Mouse (Mus musculus) hindbrain, embryonic 13.5 days (tissue): ENCODE measurements around the gene Psmb3. TPM values are rescaled to one million over a fixed set of nuclear protein-coding genes. Genes with fewer than 3 reads are reported as not detected.

Source experiments
- ATAC-seq: fragments of 200-750 bp; cut with Nextera tagmentation; 2 replicates; pipeline ENCODE4 v1.8.0; 2017; ENCODE audit warnings: moderate TSS enrichment; ENCODE audit not compliant: low FRiP score
- H3K27ac ChIP-seq: fragments of 300-500 bp; sonication (generic); 2 replicates; pipeline ENCODE4 v1.5.1; 2015; ENCODE audit warnings: inconsistent platforms, mild to moderate bottlenecking, moderate library complexity
- H3K27me3 ChIP-seq: fragments of 300-500 bp; sonication (generic); 2 replicates; pipeline ENCODE4 v1.6.1; 2015; ENCODE audit warnings: mild to moderate bottlenecking, inconsistent platforms
- H3K36me3 ChIP-seq: fragments of 300-500 bp; sonication (generic); 2 replicates; pipeline ENCODE4 v1.6.1; 2015; ENCODE audit warnings: mild to moderate bottlenecking, inconsistent platforms
- H3K4me1 ChIP-seq: fragments of 300-500 bp; sonication (generic); replicated peaks from 2 replicates; pipeline ENCODE4 v1.6.1; 2015; ENCODE audit warnings: inconsistent platforms
- H3K4me2 ChIP-seq: fragments of 300-500 bp; sonication (generic); 2 replicates; pipeline ENCODE4 v1.6.1; 2015; ENCODE audit warnings: inconsistent platforms, mild to moderate bottlenecking, moderate library complexity
- H3K4me3 ChIP-seq: fragments of 300-500 bp; sonication (generic); 2 replicates; pipeline ENCODE4 v1.5.1; 2015; ENCODE audit warnings: mild to moderate bottlenecking, inconsistent platforms
- H3K9ac ChIP-seq: fragments of 300-500 bp; sonication (generic); 2 replicates; pipeline ENCODE4 v1.6.1; 2015; ENCODE audit warnings: mild to moderate bottlenecking, inconsistent platforms
- H3K9me3 ChIP-seq: fragments of 300-500 bp; sonication (generic); 2 replicates; pipeline ENCODE4 v1.6.1; 2016; ENCODE audit warnings: inconsistent platforms
- WGBS: fragments of 180-500 bp; shearing (Covaris S2); methylation state at CpG from one replicate; pipeline ENCODE4 v1.1.7; 2015; 5-methylcytosine and 5-hydroxymethylcytosine counted together
- polyA plus RNA-seq: library from polyadenylated mRNA; unstranded; fragments of >200 nt; fragmentation: Nextera tagmentation; extraction: Ambion mirVana; gene quantifications from 2 replicates; pipeline ENCODE4 v1.2.1, GENCODE M21; 2015

Gene Psmb3
- polyA plus RNA-seq, 1 experiment from 2014 or later: 483 TPM

DNA sequence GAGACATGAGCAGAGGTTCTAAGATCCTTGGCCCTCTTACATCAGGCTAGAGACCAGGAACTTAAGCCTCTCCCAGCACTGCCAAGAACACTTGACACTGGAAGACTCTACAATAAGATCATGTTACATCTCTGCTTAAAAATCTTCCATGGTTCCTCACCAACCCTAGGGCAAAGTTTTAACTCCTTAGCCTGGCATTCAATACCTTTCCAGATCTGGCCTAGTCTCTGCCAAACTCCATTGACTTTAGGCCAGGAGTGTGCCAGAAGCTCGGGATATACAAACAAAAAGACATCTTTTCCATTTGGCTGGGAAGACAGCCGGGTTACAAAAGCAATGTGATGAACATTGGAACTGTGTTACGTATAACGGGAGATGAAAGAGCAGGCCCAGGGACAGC lies 34.4 kb downstream of the Psmb3 start:
- Histone ChIP-seq H3K4me1 (peaks cover 33% of the 10 kb centered on the region), H3K27me3 (no peaks in the 10 kb centered on the region), H3K27ac (no peak overlapping the region), H3K4me2 (no peak overlapping the region), H3K9ac (no peak overlapping the region), H3K9me3 (no peaks in the 10 kb centered on the region), H3K36me3 (peaks cover 5% of the 10 kb centered on the region), H3K4me3 (no peak overlapping the region)
- 77% methylated on average over 4 of the region's 4 CpGs for WGBS
- no peak for ATAC-seq

GRCm38 (mm10) chr11:97738703-97739102 lies 35.5 kb downstream of the Psmb3 start:
- Histone ChIP-seq H3K27me3 (no peaks in the 10 kb centered on the region), H3K36me3 (0 out of 2 replicates have a peak, but pooled peaks cover 3% of the 10 kb centered on the region), H3K4me3 (no peak overlapping the region), H3K9ac (no peak overlapping the region), H3K27ac (no peak overlapping the region), H3K9me3 (no peaks in the 10 kb centered on the region), H3K4me2 (no peak overlapping the region), H3K4me1 (peaks cover 40% of the 10 kb centered on the region)
- no peak for ATAC-seq
- 67% methylated on average over 6 of the region's 6 CpGs for WGBS

- WGBS: 89% methylated on average over 3 of the region's 3 CpGs
- Histone ChIP-seq H3K9ac (no peak overlapping the region), H3K4me2 (no peak overlapping the region), H3K4me1 (peaks cover 37% of the 10 kb centered on the region), H3K4me3 (no peak overlapping the region), H3K27me3 (no peaks in the 10 kb centered on the region), H3K9me3 (no peaks in the 10 kb centered on the region), H3K27ac (no peak overlapping the region), H3K36me3 (0 out of 2 replicates have a peak, but pooled peaks cover 3% of the 10 kb centered on the region)
- no peak for ATAC-seq
Observed at GRCm38 (mm10) chr11:97739155-97739554, 36.0 kb downstream of the Psmb3 start.

- H3K9ac ChIP-seq: no peak overlapping the region
- WGBS: 56% methylated on average over 7 of the region's 7 CpGs
- H3K4me3 ChIP-seq: no peak overlapping the region
- H3K27ac ChIP-seq: no peak overlapping the region
- ATAC-seq: no peak
- H3K4me2 ChIP-seq: no peak overlapping the region
- peaks cover 36% of the 10 kb centered on the region for H3K4me1 ChIP-seq
- H3K9me3 ChIP-seq: no peaks in the 10 kb centered on the region
- H3K27me3 ChIP-seq: no peaks in the 10 kb centered on the region
- 0 out of 2 replicates have a peak, but pooled peaks cover 3% of the 10 kb centered on the region for H3K36me3 ChIP-seq
Observed at GRCm38 (mm10) chr11:97740190-97740589, 37.0 kb downstream of the Psmb3 start.

- Histone ChIP-seq H3K36me3 (peaks cover 16% of the 10 kb centered on the region), H3K4me2 (peak overlapping the region; percentile 79), H3K27ac (no peak overlapping the region), H3K9me3 (no peaks in the 10 kb centered on the region), H3K4me1 (peaks cover 38% of the 10 kb centered on the region), H3K4me3 (peak overlapping the region; percentile 78; the same call in 1 of the 2 replicates), H3K27me3 (no peaks in the 10 kb centered on the region), H3K9ac (0 out of 2 replicates have a peak overlapping the region, but pooled peaks have one; percentile 89)
- WGBS: 91% methylated on average over 5 of the region's 5 CpGs
- no peak for ATAC-seq
Observed at GRCm38 (mm10) chr11:97742157-97742556, 39.0 kb downstream of the Psmb3 start.

GRCm38 (mm10) chr11:97742591-97742990 lies 39.4 kb downstream of the Psmb3 start:
- H3K4me3 ChIP-seq: peak overlapping the region; percentile 78
- H3K9ac ChIP-seq: peak overlapping the region; percentile 89
- no peaks in the 10 kb centered on the region for H3K27me3 ChIP-seq
- 81% methylated on average over 9 of the region's 9 CpGs for WGBS
- H3K4me2 ChIP-seq: peak overlapping the region; percentile 79
- peaks cover 21% of the 10 kb centered on the region for H3K36me3 ChIP-seq
- H3K27ac ChIP-seq: no peak overlapping the region
- no peak for ATAC-seq
- H3K4me1 ChIP-seq: peaks cover 38% of the 10 kb centered on the region
- H3K9me3 ChIP-seq: no peaks in the 10 kb centered on the region

- no peak for ATAC-seq
Observed at GRCm38 (mm10) chr11:97743423-97743822, 40.2 kb downstream of the Psmb3 start.

DNA sequence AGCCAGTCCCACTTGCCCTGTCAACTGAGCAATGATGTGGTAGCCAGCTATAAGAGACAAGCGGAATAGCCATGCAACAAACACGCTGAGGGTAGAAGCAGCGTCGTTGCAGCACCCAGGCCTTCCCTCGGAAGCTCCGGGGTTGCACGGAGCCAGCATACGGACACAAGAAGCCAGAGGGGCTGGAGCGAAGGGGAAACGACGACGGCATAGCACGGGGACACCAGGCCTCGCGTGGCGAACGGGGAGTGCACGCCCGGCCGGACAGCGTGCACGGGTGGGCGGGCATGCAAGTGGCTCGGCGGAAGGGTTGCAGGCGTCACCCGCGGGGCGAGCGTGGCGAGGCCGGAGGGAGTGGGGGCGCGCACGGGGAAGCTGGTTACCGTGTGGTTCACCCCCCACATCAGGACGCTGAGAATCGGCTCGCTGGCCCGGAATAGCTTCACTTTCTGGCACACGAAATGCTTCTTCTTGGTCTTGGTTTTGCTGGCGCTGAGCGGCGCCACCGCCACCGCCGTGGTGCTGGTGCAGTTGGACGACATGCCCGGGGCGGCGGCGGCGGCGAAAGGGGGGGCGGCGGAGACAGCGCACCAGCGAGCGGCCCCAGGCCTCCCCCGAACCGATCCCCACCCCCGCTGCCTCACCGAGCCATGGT lies 41.0 kb downstream of the Psmb3 start, which contains the start of gene Pip4k2b:
Pip4k2b (minus strand) TSS at position 642 of the 655 bp plus-strand sequence.
- H3K27me3 ChIP-seq: no peaks in the 10 kb centered on the region
- peaks cover 32% of the 10 kb centered on the region for H3K36me3 ChIP-seq
- peak within 1 kb of the TSS; percentile 78 for H3K4me3 ChIP-seq
- no peaks in the 10 kb centered on the region for H3K9me3 ChIP-seq
- H3K4me2 ChIP-seq: peak within 1 kb of the TSS; percentile 79
- peak; percentile 44 for ATAC-seq
- peaks cover 38% of the 10 kb centered on the region for H3K4me1 ChIP-seq
- H3K9ac ChIP-seq: peak within 1 kb of the TSS; percentile 89
- WGBS: under 1% methylated on average over 59 of the region's 63 CpGs
- H3K27ac ChIP-seq: peak within 1 kb of the TSS; percentile 99

More at GRCm38 (mm10) chr11:97743423-97743822, 40.2 kb downstream of the Psmb3 start:
- Histone ChIP-seq H3K4me1 (peaks cover 38% of the 10 kb centered on the region), H3K4me2 (peak overlapping the region; percentile 79), H3K36me3 (peaks cover 29% of the 10 kb centered on the region), H3K27ac (peak overlapping the region; percentile 99), H3K9me3 (no peaks in the 10 kb centered on the region), H3K9ac (peak overlapping the region; percentile 89), H3K27me3 (no peaks in the 10 kb centered on the region), H3K4me3 (peak overlapping the region; percentile 78)
- WGBS: 31% methylated on average over 9 of the region's 9 CpGs

DNA sequence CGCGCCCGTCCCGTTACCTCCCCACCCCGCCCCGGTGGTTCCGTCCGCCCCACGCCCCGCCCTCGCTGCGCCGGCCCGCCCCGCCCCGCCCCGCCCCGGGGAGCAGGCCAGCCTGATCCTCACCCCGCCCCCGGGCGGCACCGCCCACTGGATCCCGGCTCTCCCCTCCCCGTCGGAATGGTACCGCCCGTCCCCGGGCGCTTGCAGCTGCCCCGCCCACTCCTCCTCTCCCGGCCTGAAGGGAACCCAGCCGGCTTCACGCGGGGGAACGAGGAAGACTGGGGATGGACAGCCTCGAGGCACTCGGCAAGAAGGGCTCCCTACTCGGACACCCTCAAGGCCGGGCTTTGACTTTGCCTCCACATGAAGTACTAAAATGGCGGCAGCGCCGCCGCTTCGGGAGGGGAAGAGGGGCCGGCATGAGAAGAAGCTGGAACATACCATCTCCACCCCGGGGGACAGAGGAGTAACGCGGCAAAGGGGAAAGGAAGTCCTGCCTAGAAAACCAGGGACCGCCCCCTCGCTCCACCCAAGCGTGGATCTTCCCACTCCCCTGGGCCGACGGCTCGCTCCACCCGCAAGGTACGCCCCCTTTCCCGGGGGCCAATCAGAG lies 41.6 kb downstream of the Psmb3 start:
- no peaks in the 10 kb centered on the region for H3K27me3 ChIP-seq
- peaks cover 37% of the 10 kb centered on the region for H3K4me1 ChIP-seq
- peak overlapping the region; percentile 79 for H3K4me2 ChIP-seq
- peak; percentile 96 for ATAC-seq
- peak overlapping the region; percentile 89 for H3K9ac ChIP-seq
- peak overlapping the region; percentile 78 for H3K4me3 ChIP-seq
- no peaks in the 10 kb centered on the region for H3K9me3 ChIP-seq
- peak overlapping the region; percentile 99 for H3K27ac ChIP-seq
- WGBS: under 1% methylated on average over 31 of the region's 57 CpGs
- peaks cover 38% of the 10 kb centered on the region for H3K36me3 ChIP-seq

DNA sequence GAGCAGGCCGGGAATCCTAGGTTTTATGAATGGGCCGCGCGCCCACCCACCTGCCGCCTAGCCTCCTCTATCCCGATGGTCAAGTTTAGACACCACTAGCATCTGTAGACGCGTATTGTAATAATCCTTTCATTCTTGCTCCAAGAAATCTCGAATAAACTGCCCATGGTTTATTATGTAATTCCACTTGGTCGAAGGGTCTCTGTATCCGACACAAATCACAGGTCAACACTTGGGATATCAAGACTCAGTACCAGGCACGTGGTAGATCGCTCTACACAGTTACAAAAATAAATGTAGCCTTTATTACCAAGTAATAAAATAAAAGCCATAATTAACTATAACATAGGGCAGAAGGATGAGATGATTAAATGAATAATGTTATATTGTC lies 42.1 kb downstream of the Psmb3 start:
- Histone ChIP-seq H3K9me3 (no peaks in the 10 kb centered on the region), H3K27ac (peak overlapping the region; percentile 99; the same call in 1 of the 2 replicates), H3K27me3 (no peaks in the 10 kb centered on the region), H3K36me3 (peaks cover 43% of the 10 kb centered on the region), H3K9ac (no peak overlapping the region), H3K4me1 (peaks cover 32% of the 10 kb centered on the region), H3K4me2 (peak overlapping the region; percentile 79), H3K4me3 (peak overlapping the region; percentile 78)
- ATAC-seq: peak; percentile 18; the same call in 1 of the 2 replicates
- WGBS: 12% methylated on average over 13 of the region's 13 CpGs

DNA sequence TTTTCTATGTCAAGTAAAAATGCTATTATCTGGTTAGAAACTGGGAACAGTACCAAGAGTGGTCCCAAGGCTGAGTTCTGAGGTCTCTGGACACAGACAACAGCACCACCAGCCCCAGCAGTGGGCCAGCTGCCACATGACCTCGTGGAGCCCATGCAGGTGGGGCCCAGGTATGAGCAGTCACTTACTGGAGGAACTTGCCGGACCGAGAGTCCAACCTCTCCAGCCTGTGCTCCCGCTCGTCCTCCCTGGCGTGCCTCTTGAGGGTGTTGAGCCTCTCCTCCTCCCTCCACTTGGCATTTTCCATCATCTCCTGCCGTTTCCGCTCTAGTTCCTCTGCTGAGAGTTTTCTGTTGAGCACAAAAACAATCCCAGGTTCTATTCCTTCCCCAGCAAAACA lies 44.6 kb downstream of the Psmb3 start:
- 88% methylated on average over 8 of the region's 8 CpGs for whole genome bisulfite sequencing
- no peak for ATAC-seq
- Histone ChIP-seq H3K27ac (no peak overlapping the region), H3K27me3 (no peaks in the 10 kb centered on the region), H3K4me3 (no peak overlapping the region), H3K4me1 (peaks cover 13% of the 10 kb centered on the region), H3K9me3 (no peaks in the 10 kb centered on the region), H3K36me3 (peaks cover 65% of the 10 kb centered on the region), H3K9ac (no peak overlapping the region), H3K4me2 (no peak overlapping the region)

- H3K4me1 ChIP-seq: peaks cover 6% of the 10 kb centered on the region
- no peaks in the 10 kb centered on the region for H3K9me3 ChIP-seq
- no peak for ATAC-seq
- no peak overlapping the region for H3K9ac ChIP-seq
- 97% methylated on average over 5 of the region's 5 CpGs for WGBS
- H3K4me3 ChIP-seq: no peak overlapping the region
- H3K4me2 ChIP-seq: no peak overlapping the region
- H3K27ac ChIP-seq: no peak overlapping the region
- peaks cover 73% of the 10 kb centered on the region for H3K36me3 ChIP-seq
- H3K27me3 ChIP-seq: no peaks in the 10 kb centered on the region
Observed at GRCm38 (mm10) chr11:97748496-97748895, 45.3 kb downstream of the Psmb3 start.
